Mouse (Mus musculus): Measurements from ENCODE around the gene Olfr1029.
"Not testable (repeated sequence)": the region's sequence is repeated elsewhere in the genome, so short reads cannot be mapped to it uniquely, and the experiment has no call there.

Gene Olfr1029

GRCm38 (mm10) chr2:85973595-85973994 is at the start of gene Olfr1029:
Gene Olfr1029, plus strand, starts transcription at chr2:85973895.
- ATAC-seq (ENCODE audit: insufficient number of reproducible peaks, low FRiP score, low TSS enrichment) = no peak

GRCm38 (mm10) chr2:85950137-85950536 is 23.6 kb upstream of the Olfr1029 start, which contains the start of gene Olfr1028:
Gene Olfr1028, plus strand, starts transcription at chr2:85950437.
- no peak for ATAC-seq (ENCODE audit: insufficient number of reproducible peaks, low FRiP score, low TSS enrichment)

- no peak for ATAC-seq (ENCODE audit: insufficient number of reproducible peaks, low FRiP score, low TSS enrichment)
These were observed 5.3 kb downstream of the Olfr1029 start, which contains the start of gene Olfr1030 for GRCm38 (mm10) chr2:85978976-85979375. Gene Olfr1030, plus strand, starts transcription at chr2:85979276.

- ATAC-seq (ENCODE audit: insufficient number of reproducible peaks, low FRiP score, low TSS enrichment) = no peak
These were observed 16.3 kb downstream of the Olfr1029 start, which contains the start of gene Olfr1031 for GRCm38 (mm10) chr2:85990004-85990403. Gene Olfr1031, plus strand, starts transcription at chr2:85990304.

- no peak for ATAC-seq (ENCODE audit: insufficient number of reproducible peaks, low FRiP score, low TSS enrichment)
These were observed 31.5 kb downstream of the Olfr1029 start, which contains the start of gene Olfr1032 for GRCm38 (mm10) chr2:86005240-86005639. Gene Olfr1032, plus strand, starts transcription at chr2:86005540.

- not testable (repeated sequence) for ATAC-seq (ENCODE audit: insufficient number of reproducible peaks, low FRiP score, low TSS enrichment)
These were observed 46.7 kb downstream of the Olfr1029 start, which contains the start of gene Olfr1033 for GRCm38 (mm10) chr2:86020406-86020805. Gene Olfr1033, plus strand, starts transcription at chr2:86020633.

GRCm38 (mm10) chr2:86021518-86021917 is 47.8 kb downstream of the Olfr1029 start:
- ATAC-seq (ENCODE audit: insufficient number of reproducible peaks, low FRiP score, low TSS enrichment) = not testable (repeated sequence)
